Mouse (Mus musculus) heart, embryonic 13.5 days (tissue): ENCODE data around the gene Vps11. TPM values are rescaled to one million over a fixed set of nuclear protein-coding genes. Genes with fewer than 3 reads are reported as not detected.
A peak's percentile ranks its signal among the peaks of the same experiment; 100 is the strongest.
"Not testable (repeated sequence)": the region's sequence is repeated elsewhere in the genome, so short reads cannot be mapped to it uniquely, and the experiment has no call there.

Experiments used
- ATAC-seq: fragments of 200-750 bp; cut with Nextera tagmentation; 2 replicates; pipeline ENCODE4 v1.8.0; 2017; ENCODE audit warnings: moderate TSS enrichment; ENCODE audit not compliant: insufficient number of reproducible peaks, low FRiP score, low TSS enrichment; ENCODE audit errors: extremely low read depth
- H3K27ac ChIP-seq: fragments of 300-500 bp; sonication (generic); replicated peaks from 2 replicates; pipeline ENCODE4 v1.5.1; 2015; ENCODE audit warnings: moderate library complexity, mild to moderate bottlenecking, inconsistent platforms
- H3K27me3 ChIP-seq: fragments of 300-500 bp; sonication (generic); replicated peaks from 2 replicates; pipeline ENCODE4 v1.6.1; 2015; ENCODE audit warnings: mild to moderate bottlenecking, inconsistent platforms
- H3K36me3 ChIP-seq: fragments of 300-500 bp; sonication (generic); 2 replicates; pipeline ENCODE4 v1.6.1; 2015; ENCODE audit warnings: mild to moderate bottlenecking, inconsistent platforms
- H3K4me1 ChIP-seq: fragments of 300-500 bp; sonication (generic); 2 replicates; pipeline ENCODE4 v1.6.1; 2015; ENCODE audit warnings: inconsistent platforms
- H3K4me2 ChIP-seq: fragments of 300-500 bp; sonication (generic); 2 replicates; pipeline ENCODE4 v1.6.1; 2015; ENCODE audit warnings: inconsistent platforms, mild to moderate bottlenecking, moderate library complexity
- H3K4me3 ChIP-seq: fragments of 300-500 bp; sonication (generic); 2 replicates; pipeline ENCODE4 v1.5.1; 2015; ENCODE audit warnings: moderate library complexity, mild to moderate bottlenecking, inconsistent platforms
- H3K9ac ChIP-seq: fragments of 300-500 bp; sonication (generic); 2 replicates; pipeline ENCODE4 v1.6.1; 2015; ENCODE audit warnings: inconsistent platforms, mild to moderate bottlenecking, moderate library complexity
- H3K9me3 ChIP-seq: fragments of 300-500 bp; sonication (generic); 2 replicates; pipeline ENCODE4 v1.6.1; 2016; ENCODE audit warnings: inconsistent platforms
- WGBS: fragments of 180-500 bp; shearing (Covaris S2); methylation state at CpG from one replicate; pipeline ENCODE4 v1.1.7; 2015; ENCODE audit warnings: mixed read lengths; 5-methylcytosine and 5-hydroxymethylcytosine counted together
- polyA plus RNA-seq: library from polyadenylated mRNA; unstranded; fragments of >200 nt; fragmentation: Nextera tagmentation; extraction: Ambion mirVana; gene quantifications from 2 replicates; pipeline ENCODE4 v1.2.1, GENCODE M21; 2015

Gene Vps11
- polyA plus RNA-seq, 1 experiment from 2014 or later: 21.1 TPM

- no peaks in the 10 kb centered on the region for H3K36me3 ChIP-seq
- peaks cover 7% of the 10 kb centered on the region for H3K4me1 ChIP-seq
- no peak overlapping the region for H3K4me3 ChIP-seq
- H3K27me3 ChIP-seq: no peaks in the 10 kb centered on the region
- no peak overlapping the region for H3K27ac ChIP-seq
- H3K4me2 ChIP-seq: no peak overlapping the region
- no peaks in the 10 kb centered on the region for H3K9me3 ChIP-seq
- no peak for ATAC-seq
- H3K9ac ChIP-seq: no peak overlapping the region
These were observed 11.9 kb upstream of the Vps11 start for GRCm38 (mm10) chr9:44373386-44373785.

DNA sequence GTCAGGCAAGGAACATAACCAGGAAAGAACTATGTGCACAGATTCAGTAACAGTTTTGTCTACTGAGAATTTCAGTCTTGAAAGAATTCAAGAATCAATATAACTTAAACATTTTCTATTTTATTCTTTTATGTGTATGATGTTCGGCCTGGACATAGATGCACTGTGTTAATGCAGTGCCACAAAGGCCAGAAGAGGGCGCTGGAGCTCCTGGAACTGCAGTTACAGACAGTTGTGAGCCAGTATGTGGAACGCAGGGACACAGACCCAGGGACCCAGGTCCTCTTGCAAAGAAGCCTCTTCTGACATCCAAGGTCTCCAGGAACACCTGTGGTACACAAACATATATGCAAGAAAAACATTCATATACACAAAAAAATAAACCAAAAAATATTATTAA lies 3.0 kb upstream of the Vps11 start:
- no peak for ATAC-seq
- WGBS: 60% methylated on average over 3 of the region's 3 CpGs
- H3K4me1 ChIP-seq: peaks cover 7% of the 10 kb centered on the region

GRCm38 (mm10) chr9:44361931-44362330 lies 461 bp upstream of the Vps11 start:
- peaks cover 28% of the 10 kb centered on the region for H3K36me3 ChIP-seq
- ATAC-seq, H3K27me3 ChIP-seq, H3K4me1 ChIP-seq, H3K9me3 ChIP-seq: not testable (repeated sequence)
- H3K4me3 ChIP-seq: peak overlapping the region; percentile 97
- WGBS: 37% methylated on average over 4 of the region's 4 CpGs
- H3K9ac ChIP-seq: peak overlapping the region; percentile 94
- peak overlapping the region; percentile 76 for H3K4me2 ChIP-seq
- peak overlapping the region; percentile 84 for H3K27ac ChIP-seq

More for the DNA sequence above, 3.0 kb upstream of the Vps11 start:
- H3K4me3 ChIP-seq: no peak overlapping the region
- no peaks in the 10 kb centered on the region for H3K9me3 ChIP-seq
- H3K27ac ChIP-seq: no peak overlapping the region
- no peak overlapping the region for H3K9ac ChIP-seq
- H3K36me3 ChIP-seq: peaks cover 5% of the 10 kb centered on the region
- H3K4me2 ChIP-seq: no peak overlapping the region
- no peaks in the 10 kb centered on the region for H3K27me3 ChIP-seq

DNA sequence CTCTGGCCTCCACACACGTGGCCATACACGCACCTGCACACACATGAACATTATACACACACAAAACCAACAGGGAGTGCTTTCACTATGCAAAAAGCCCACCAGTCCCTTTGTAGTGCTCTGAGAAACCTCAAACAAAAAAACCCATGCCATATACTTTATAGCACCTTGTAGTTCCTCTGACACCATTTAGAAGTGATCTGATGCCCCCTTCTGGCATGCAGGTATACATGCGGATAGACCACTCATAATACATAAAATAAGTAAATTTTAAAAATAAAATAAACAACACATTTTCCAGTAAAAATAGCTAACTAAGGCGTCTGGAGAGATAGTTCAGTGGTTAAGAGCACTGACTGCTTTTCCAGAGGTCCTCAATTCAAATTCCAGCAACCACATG lies 4.3 kb downstream of the Vps11 start:
- no peak overlapping the region for H3K4me3 ChIP-seq
- no peak overlapping the region for H3K4me2 ChIP-seq
- H3K27ac ChIP-seq: no peak overlapping the region
- no peaks in the 10 kb centered on the region for H3K27me3 ChIP-seq
- H3K36me3 ChIP-seq: peaks cover 75% of the 10 kb centered on the region
- H3K9me3 ChIP-seq: no peaks in the 10 kb centered on the region
- peaks cover 7% of the 10 kb centered on the region for H3K4me1 ChIP-seq
- no peak for ATAC-seq
- WGBS: 74% methylated on average over 4 of the region's 4 CpGs
- no peak overlapping the region for H3K9ac ChIP-seq

DNA sequence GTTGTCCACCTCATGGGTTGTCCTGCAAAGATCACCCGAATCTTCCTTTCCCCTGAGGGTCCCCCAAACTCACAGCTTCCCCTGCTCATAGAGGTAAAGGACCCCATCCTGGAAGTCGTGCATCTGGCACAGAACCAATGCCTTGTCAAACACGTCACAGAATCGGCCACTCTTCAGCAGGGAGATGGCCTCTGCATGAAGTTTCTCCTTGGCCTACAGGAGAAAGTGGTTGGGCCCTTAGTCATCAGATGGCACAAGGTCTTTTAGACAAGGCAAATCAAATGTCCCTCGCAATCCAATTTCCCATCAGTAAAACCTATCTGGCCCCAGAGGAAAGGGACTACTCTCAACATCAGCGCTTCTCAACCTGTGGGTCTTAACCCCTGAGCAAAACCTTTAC lies 8.3 kb downstream of the Vps11 start:
- Histone ChIP-seq H3K27me3 (no peaks in the 10 kb centered on the region), H3K4me3 (no peak overlapping the region), H3K27ac (no peak overlapping the region), H3K9me3 (no peaks in the 10 kb centered on the region), H3K4me1 (no peaks in the 10 kb centered on the region), H3K4me2 (no peak overlapping the region), H3K36me3 (peaks cover 99% of the 10 kb centered on the region), H3K9ac (no peak overlapping the region)
- no peak for ATAC-seq
- 86% methylated on average over 6 of the region's 6 CpGs for WGBS

DNA sequence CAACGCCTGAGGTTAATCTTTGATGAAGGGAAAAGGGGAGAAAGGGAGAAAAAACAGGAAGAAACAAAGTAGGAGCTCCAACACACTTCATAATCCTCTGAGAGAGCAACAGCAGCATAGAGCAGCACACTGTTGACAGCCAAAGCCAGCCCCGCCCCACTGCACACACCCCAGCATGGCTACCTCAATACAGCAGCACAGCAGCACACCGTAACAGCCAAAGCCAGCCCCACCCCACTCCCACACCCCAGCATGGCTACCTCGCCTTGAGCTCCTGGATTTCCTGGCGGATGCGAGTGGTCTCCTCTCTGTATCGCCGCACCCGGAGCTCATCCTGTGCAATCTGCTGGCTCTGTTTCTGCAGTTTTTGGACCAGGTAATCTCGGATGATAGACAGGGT lies 9.1 kb downstream of the Vps11 start:
- Histone ChIP-seq H3K9ac (no peak overlapping the region), H3K27ac (no peak overlapping the region), H3K9me3 (no peaks in the 10 kb centered on the region), H3K4me2 (no peak overlapping the region), H3K4me1 (no peaks in the 10 kb centered on the region), H3K36me3 (peaks cover 99% of the 10 kb centered on the region), H3K4me3 (no peak overlapping the region), H3K27me3 (no peaks in the 10 kb centered on the region)
- no peak for ATAC-seq
- 88% methylated on average over 10 of the region's 10 CpGs for WGBS

GRCm38 (mm10) chr9:44351396-44351795 lies 10.1 kb downstream of the Vps11 start:
- Histone ChIP-seq H3K4me1 (no peaks in the 10 kb centered on the region), H3K27me3 (no peaks in the 10 kb centered on the region), H3K27ac (no peak overlapping the region), H3K4me2 (no peak overlapping the region), H3K9ac (no peak overlapping the region), H3K4me3 (no peak overlapping the region), H3K9me3 (no peaks in the 10 kb centered on the region), H3K36me3 (peaks cover 100% of the 10 kb centered on the region)
- WGBS: 90% methylated on average over 4 of the region's 4 CpGs
- no peak for ATAC-seq

DNA sequence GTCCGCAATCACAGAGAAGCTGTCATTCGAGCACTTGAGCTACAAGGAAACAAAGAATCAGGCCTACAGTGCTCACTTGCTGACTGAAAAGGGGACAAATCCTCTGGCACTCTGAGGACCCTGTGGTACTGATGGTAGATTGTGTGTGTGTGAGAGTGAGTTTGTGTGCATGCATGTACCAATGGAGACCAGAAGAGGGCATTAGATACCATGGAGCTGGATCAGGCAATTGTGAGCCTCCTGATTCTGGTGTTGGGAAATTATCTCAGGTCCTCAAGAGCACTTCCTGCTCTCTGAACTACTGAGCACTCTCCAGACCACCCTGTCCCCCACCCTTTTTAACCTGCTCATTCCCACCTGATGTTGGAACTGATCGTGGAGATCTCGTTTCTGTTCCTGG lies 12.9 kb downstream of the Vps11 start:
- H3K36me3 ChIP-seq: peaks cover 73% of the 10 kb centered on the region

DNA sequence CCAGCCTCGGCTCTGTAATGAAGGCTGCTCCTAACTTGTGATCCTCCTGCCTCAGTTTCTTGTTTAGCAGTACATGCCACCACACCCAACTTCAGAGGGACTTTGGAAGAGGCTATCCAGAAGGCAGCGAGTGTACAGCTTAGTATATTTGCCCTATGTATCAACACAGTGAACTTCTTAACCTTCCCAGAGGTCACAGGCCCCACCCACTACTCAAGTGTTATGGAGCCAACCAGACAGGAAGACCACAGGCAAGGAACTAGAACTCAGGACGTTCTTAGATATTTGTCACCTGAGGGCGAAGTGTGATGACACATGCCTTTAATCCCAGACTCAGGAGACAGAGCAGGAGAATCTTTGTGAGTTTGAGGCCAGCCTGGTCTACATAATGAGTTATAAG lies 13.8 kb downstream of the Vps11 start:
- Histone ChIP-seq H3K4me1 (peaks cover 14% of the 10 kb centered on the region), H3K9ac (no peak overlapping the region), H3K36me3 (peaks cover 63% of the 10 kb centered on the region), H3K27ac (no peak overlapping the region), H3K4me3 (no peak overlapping the region), H3K9me3 (no peaks in the 10 kb centered on the region), H3K27me3 (no peaks in the 10 kb centered on the region), H3K4me2 (no peak overlapping the region)
- 83% methylated on average over 4 of the region's 4 CpGs for WGBS
- no peak for ATAC-seq

More for the DNA sequence above, 12.9 kb downstream of the Vps11 start:
- H3K4me3 ChIP-seq: no peak overlapping the region
- no peak overlapping the region for H3K4me2 ChIP-seq
- no peaks in the 10 kb centered on the region for H3K9me3 ChIP-seq
- WGBS: 91% methylated on average over 4 of the region's 4 CpGs
- ATAC-seq: no peak
- no peak overlapping the region for H3K9ac ChIP-seq
- H3K27me3 ChIP-seq: no peaks in the 10 kb centered on the region
- H3K27ac ChIP-seq: no peak overlapping the region
- H3K4me1 ChIP-seq: peaks cover 7% of the 10 kb centered on the region; the same call in 1 of the 2 replicates

DNA sequence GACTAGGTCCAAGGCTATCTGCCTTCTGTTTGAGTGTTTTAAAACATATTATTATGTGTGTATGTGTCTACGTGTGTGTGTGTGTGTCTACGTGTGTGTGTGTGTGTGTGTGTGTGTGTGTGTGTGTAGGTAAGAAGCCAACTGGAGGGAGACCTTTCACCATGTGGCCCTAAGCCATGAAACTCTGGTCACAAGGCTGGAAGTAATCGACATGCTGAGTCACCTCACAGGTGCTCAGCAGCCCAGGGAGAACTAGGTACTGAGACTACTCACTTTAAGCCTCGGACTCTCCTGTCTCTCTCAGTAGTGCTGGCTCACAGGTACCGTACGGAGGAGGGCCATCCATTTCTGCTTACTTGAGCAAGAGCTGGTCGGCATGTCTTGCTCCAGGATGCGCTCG lies 14.3 kb downstream of the Vps11 start:
- Histone ChIP-seq H3K9ac (no peak overlapping the region), H3K4me1 (peaks cover 19% of the 10 kb centered on the region), H3K4me2 (no peak overlapping the region), H3K36me3 (peaks cover 59% of the 10 kb centered on the region), H3K27ac (no peak overlapping the region), H3K4me3 (no peak overlapping the region), H3K9me3 (no peaks in the 10 kb centered on the region), H3K27me3 (no peaks in the 10 kb centered on the region)
- no peak for ATAC-seq
- WGBS: 92% methylated on average over 9 of the region's 9 CpGs

DNA sequence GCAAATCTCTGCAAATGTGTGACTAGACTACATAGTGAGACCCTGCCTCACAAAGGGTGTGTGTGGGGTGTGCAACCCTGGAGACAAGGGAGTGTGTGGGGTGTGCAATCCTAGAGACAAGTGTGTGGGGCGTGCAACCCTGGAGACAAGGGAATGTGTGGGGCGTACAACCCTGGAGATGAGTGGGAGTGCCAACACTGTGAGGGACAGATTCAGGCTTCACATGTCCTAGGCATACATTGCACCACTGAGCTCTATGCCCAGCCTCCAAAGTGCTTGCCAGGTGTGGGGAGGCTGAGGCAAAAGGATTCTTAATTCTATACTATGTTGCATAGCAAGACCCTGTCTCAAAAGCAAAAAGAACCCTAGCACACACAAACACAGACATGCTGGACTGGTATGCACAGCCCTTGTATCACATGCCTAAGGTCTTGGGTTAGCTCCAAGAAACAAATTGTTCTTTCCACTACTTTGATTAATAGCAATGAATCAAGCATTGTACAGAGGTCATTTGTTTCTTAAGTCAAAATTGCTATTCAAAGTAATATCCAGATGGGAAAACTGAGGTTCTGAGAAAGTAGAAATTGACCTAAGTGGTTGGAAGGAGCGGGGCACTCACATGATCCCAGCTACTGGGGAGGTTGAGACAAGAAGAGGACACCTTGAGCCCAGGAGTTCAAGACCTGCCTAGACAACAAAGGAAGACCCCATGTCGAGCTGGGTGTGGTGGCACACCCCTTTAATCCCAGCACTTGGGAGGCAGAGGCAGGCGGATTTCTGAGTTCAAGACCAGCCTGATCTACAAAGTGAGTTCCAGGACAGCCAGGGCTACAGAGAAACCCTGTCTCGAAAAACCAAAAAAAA lies 15.7 kb downstream of the Vps11 start:
- no peak overlapping the region for H3K9ac ChIP-seq
- WGBS: 78% methylated on average over 6 of the region's 6 CpGs
- peaks cover 56% of the 10 kb centered on the region for H3K36me3 ChIP-seq
- no peaks in the 10 kb centered on the region for H3K27me3 ChIP-seq
- ATAC-seq: no peak
- no peaks in the 10 kb centered on the region for H3K9me3 ChIP-seq
- H3K27ac ChIP-seq: no peak overlapping the region
- no peak overlapping the region for H3K4me2 ChIP-seq
- peaks cover 26% of the 10 kb centered on the region for H3K4me1 ChIP-seq
- no peak overlapping the region for H3K4me3 ChIP-seq

DNA sequence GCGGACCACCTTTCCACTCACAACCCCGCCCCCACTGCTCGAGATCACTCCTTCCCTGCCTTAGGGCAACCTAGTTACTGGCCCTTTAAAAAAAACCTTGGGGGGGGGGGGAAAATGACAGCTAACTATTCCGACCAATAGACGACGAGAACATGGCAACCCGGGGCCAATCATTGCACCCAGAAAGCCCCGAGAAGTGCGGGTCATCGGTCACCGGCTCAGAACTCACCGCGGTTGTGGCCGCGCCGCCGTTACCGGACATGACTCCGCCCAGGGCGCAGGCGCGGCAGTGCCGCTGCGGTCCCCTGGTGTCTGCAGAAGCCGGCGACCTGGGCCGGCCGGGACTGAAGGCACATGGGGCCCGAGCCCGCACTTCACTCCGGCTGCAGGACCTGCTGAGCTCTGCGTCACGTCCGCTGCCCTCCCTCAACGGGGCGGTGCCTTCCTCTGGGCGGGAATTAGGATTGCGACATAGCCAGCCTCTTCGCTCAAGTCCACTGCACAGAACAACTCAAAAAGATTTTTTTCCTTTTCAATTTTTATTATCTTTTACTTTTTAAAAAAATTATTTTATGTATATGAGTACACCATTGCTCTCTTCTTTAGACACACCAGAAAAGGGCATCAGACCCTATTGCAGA lies 17.6 kb downstream of the Vps11 start, which contains the start of gene Hmbs:
Gene Hmbs (minus strand): TSS at position 448 of the 641 bp plus-strand sequence.
- Histone ChIP-seq H3K4me1 (peaks cover 26% of the 10 kb centered on the region), H3K36me3 (peaks cover 56% of the 10 kb centered on the region), H3K4me3 (peak within 1 kb of the TSS; percentile 87), H3K9me3 (no peaks in the 10 kb centered on the region), H3K27me3 (no peaks in the 10 kb centered on the region), H3K27ac (peak within 1 kb of the TSS; percentile 100), H3K9ac (peak within 1 kb of the TSS; percentile 95), H3K4me2 (peak within 1 kb of the TSS; percentile 81)
- peak; percentile 81 for ATAC-seq
- under 1% methylated on average over 39 of the region's 39 CpGs for WGBS
